Mouse (Mus musculus): Measurements from ENCODE around the gene Nupr1. TPM values are rescaled to one million over a fixed set of nuclear protein-coding genes. Genes with fewer than 3 reads are reported as not detected.

Nupr1 gene
- total and polyA plus RNA-seq, 3 experiments: 1.1 to 13.4 (median 11.1) TPM

GRCm38 (mm10) chr7:126663646-126664045, 33.0 kb upstream of the Nupr1 start:
- ATAC-seq (ENCODE audit: extremely low read depth, insufficient number of reproducible peaks, low FRiP score, poor library complexity, severe bottlenecking) (no peak), DNase-seq (ENCODE audit: low spot score) (no peak)
- peaks cover 29% of the 10 kb centered on the region for H3K4me1 ChIP-seq (ENCODE audit: insufficient read depth, low read depth, low read length)
- peaks cover 80% of the 10 kb centered on the region for H3K36me3 ChIP-seq (replicated peaks)
- no peak overlapping the region for H3K4me3 ChIP-seq (ENCODE audit: low read depth, low read length)
- no peaks in the 10 kb centered on the region for H3K9me3 ChIP-seq (replicated peaks)
- TF ChIP-seq TAL1 (conservative IDR thresholded peaks at IDR 0.05; ENCODE audit: low read depth, low read length) (no peak), CTCF (IDR thresholded peaks at IDR 0.05; ENCODE audit: low read depth, low read length) (no peak)
- H3K27me3 ChIP-seq (ENCODE audit: insufficient read depth, low read length): no peaks in the 10 kb centered on the region

GRCm38 (mm10) chr7:126659771-126660170, 29.1 kb upstream of the Nupr1 start:
- Histone ChIP-seq H3K4me1 (ENCODE audit: insufficient read depth, low read depth, low read length) (peaks cover 58% of the 10 kb centered on the region), H3K4me3 (ENCODE audit: low read depth, low read length) (no peak overlapping the region), H3K36me3 (replicated peaks) (peaks cover 56% of the 10 kb centered on the region), H3K27me3 (ENCODE audit: insufficient read depth, low read length) (no peaks in the 10 kb centered on the region), H3K9me3 (replicated peaks) (no peaks in the 10 kb centered on the region)
- TF ChIP-seq GATA2 (IDR thresholded peaks at IDR 0.05; ENCODE audit: borderline replicate concordance, low read depth, low read length) (no peak), GATA1 (IDR thresholded peaks at IDR 0.05; ENCODE audit: borderline replicate concordance, low read length) (no peak), CTCF (IDR thresholded peaks at IDR 0.05; ENCODE audit: low read depth, low read length) (no peak), POLR2AphosphoS5 (IDR thresholded peaks at IDR 0.05; ENCODE audit: insufficient replicate concordance, low read depth, low read length) (no peak), TAL1 (conservative IDR thresholded peaks at IDR 0.05; ENCODE audit: low read depth, low read length) (no peak)
- ATAC-seq (ENCODE audit: extremely low read depth, insufficient number of reproducible peaks, low FRiP score, poor library complexity, severe bottlenecking) (no peak), DNase-seq (ENCODE audit: low spot score) (no peak)

GRCm38 (mm10) chr7:126657522-126657921, 26.9 kb upstream of the Nupr1 start:
- ATAC-seq (ENCODE audit: extremely low read depth, insufficient number of reproducible peaks, low FRiP score, poor library complexity, severe bottlenecking): peak; percentile 45; the same call in 1 of the 2 replicates
- Histone ChIP-seq H3K36me3 (replicated peaks) (peaks cover 47% of the 10 kb centered on the region), H3K9me3 (replicated peaks) (no peaks in the 10 kb centered on the region), H3K4me1 (ENCODE audit: insufficient read depth, low read depth, low read length) (peaks cover 67% of the 10 kb centered on the region), H3K4me3 (ENCODE audit: low read depth, low read length) (no peak overlapping the region; the same call in 1 of the 2 replicates), H3K27me3 (ENCODE audit: insufficient read depth, low read length) (no peaks in the 10 kb centered on the region)
- no peak for TF ChIP-seq GATA2 (IDR thresholded peaks at IDR 0.05; ENCODE audit: borderline replicate concordance, low read depth, low read length)
- TF ChIP-seq TAL1 (conservative IDR thresholded peaks at IDR 0.05; ENCODE audit: low read depth, low read length): no peak
- TF ChIP-seq CTCF (IDR thresholded peaks at IDR 0.05; ENCODE audit: low read depth, low read length): no peak
- no peak for TF ChIP-seq POLR2AphosphoS5 (IDR thresholded peaks at IDR 0.05; ENCODE audit: insufficient replicate concordance, low read depth, low read length)
- no peak for TF ChIP-seq GATA1 (IDR thresholded peaks at IDR 0.05; ENCODE audit: borderline replicate concordance, low read length)
- DNase-seq (ENCODE audit: low spot score): no peak

GRCm38 (mm10) chr7:126655695-126656094, 25.0 kb upstream of the Nupr1 start:
- TF ChIP-seq GATA2 (IDR thresholded peaks at IDR 0.05; ENCODE audit: borderline replicate concordance, low read depth, low read length) (no peak), CTCF (IDR thresholded peaks at IDR 0.05; ENCODE audit: low read depth, low read length) (no peak), POLR2AphosphoS5 (IDR thresholded peaks at IDR 0.05; ENCODE audit: insufficient replicate concordance, low read depth, low read length) (no peak), GATA1 (IDR thresholded peaks at IDR 0.05; ENCODE audit: borderline replicate concordance, low read length) (no peak), TAL1 (conservative IDR thresholded peaks at IDR 0.05; ENCODE audit: low read depth, low read length) (no peak)
- ATAC-seq (ENCODE audit: extremely low read depth, insufficient number of reproducible peaks, low FRiP score, poor library complexity, severe bottlenecking): no peak
- DNase-seq (ENCODE audit: low spot score): no peak
- H3K36me3 ChIP-seq (replicated peaks): peaks cover 41% of the 10 kb centered on the region
- no peak overlapping the region for H3K4me3 ChIP-seq (ENCODE audit: low read depth, low read length)
- no peaks in the 10 kb centered on the region for H3K27me3 ChIP-seq (ENCODE audit: insufficient read depth, low read length)
- peaks cover 82% of the 10 kb centered on the region for H3K4me1 ChIP-seq (ENCODE audit: insufficient read depth, low read depth, low read length)
- no peaks in the 10 kb centered on the region for H3K9me3 ChIP-seq (replicated peaks)

- no peaks in the 10 kb centered on the region for H3K9me3 ChIP-seq (replicated peaks)
- no peak overlapping the region for H3K4me3 ChIP-seq (ENCODE audit: low read depth, low read length)
- ATAC-seq (ENCODE audit: extremely low read depth, insufficient number of reproducible peaks, low FRiP score, poor library complexity, severe bottlenecking): no peak
- H3K36me3 ChIP-seq (replicated peaks): peaks cover 37% of the 10 kb centered on the region
- peaks cover 90% of the 10 kb centered on the region for H3K4me1 ChIP-seq (ENCODE audit: insufficient read depth, low read depth, low read length)
- no peaks in the 10 kb centered on the region for H3K27me3 ChIP-seq (ENCODE audit: insufficient read depth, low read length)
- no peak for DNase-seq (ENCODE audit: low spot score)
- TF ChIP-seq CTCF (IDR thresholded peaks at IDR 0.05; ENCODE audit: low read depth, low read length) (no peak), POLR2AphosphoS5 (IDR thresholded peaks at IDR 0.05; ENCODE audit: insufficient replicate concordance, low read depth, low read length) (no peak)
Observed at GRCm38 (mm10) chr7:126653991-126654390, 23.3 kb upstream of the Nupr1 start.

GRCm38 (mm10) chr7:126650852-126651251, 20.2 kb upstream of the Nupr1 start:
- Histone ChIP-seq H3K9me3 (replicated peaks) (no peaks in the 10 kb centered on the region), H3K27me3 (ENCODE audit: insufficient read depth, low read length) (no peaks in the 10 kb centered on the region), H3K36me3 (replicated peaks) (peaks cover 27% of the 10 kb centered on the region), H3K4me1 (ENCODE audit: insufficient read depth, low read depth, low read length) (peaks cover 71% of the 10 kb centered on the region), H3K4me3 (ENCODE audit: low read depth, low read length) (no peak overlapping the region)
- peak; percentile 38 for DNase-seq (ENCODE audit: low spot score)
- ATAC-seq (ENCODE audit: extremely low read depth, insufficient number of reproducible peaks, low FRiP score, poor library complexity, severe bottlenecking): peak; percentile 72
- TF ChIP-seq POLR2AphosphoS5 (IDR thresholded peaks at IDR 0.05; ENCODE audit: insufficient replicate concordance, low read depth, low read length) (no peak), TAL1 (conservative IDR thresholded peaks at IDR 0.05; ENCODE audit: low read depth, low read length) (peak; percentile 86), GATA2 (IDR thresholded peaks at IDR 0.05; ENCODE audit: borderline replicate concordance, low read depth, low read length) (peak; percentile 40; the same call in 1 of the 2 replicates), GATA1 (IDR thresholded peaks at IDR 0.05; ENCODE audit: borderline replicate concordance, low read length) (no peak), CTCF (IDR thresholded peaks at IDR 0.05; ENCODE audit: low read depth, low read length) (no peak)

All from G1E (cell line).